ENCODE assay signal across 8 mouse cellular contexts in the genomic region with DNA sequence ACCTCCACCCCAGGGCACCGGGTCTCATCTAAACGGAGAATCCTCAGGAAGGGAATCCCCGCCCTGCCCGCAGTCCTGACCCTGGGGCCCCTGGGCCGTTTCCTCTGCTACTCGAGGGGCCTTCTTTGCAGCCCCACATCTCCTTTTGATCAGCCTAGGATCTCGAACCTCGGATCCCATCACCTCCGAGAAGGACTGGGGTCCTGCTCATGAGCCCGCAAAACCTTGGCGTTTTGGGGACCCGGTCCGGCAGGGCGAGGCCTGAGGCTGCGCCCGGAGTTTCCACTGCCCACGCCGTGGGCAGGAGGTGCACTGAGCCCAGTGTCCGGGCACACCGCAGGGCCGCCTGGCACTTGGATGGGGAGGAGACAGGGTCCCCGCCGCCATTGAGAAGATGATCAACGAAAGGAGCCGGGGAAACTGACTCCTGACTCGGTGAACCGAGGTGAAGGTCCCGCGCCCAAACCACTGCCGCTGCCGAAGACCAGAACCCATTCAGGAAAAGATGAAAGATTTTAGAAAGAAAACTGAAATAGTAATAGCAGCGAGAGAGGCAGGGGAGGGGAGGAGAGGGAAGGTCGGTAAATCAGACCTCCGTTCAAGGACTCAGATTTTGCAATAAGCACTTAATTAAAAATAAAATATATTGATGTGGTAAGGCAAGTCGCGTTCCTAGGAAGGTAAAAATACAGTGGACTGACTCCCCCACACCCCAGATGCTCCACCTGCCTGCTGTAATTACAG.
DNase-seq lines count a peak whose midpoint lies in the region; ATAC-seq and TF ChIP-seq lines count a peak whose summit lies in the region.

No protein-coding gene starts in this region.

- no peak for DNase-seq in liver, adult 2 months (ENCODE audit: extremely low read depth, low read depth, low spot score)
- DNase-seq in liver: no peak
- peak; percentile 21 for DNase-seq in induced T-regulatory cell, adult 2 months (ENCODE audit: low read depth)
- peak; percentile 20 for DNase-seq in lung, postnatal 36 days
- DNase-seq in layer of hippocampus, adult 8-10 months (ENCODE audit: low spot score in 2 of 2): no peak
- no peak for DNase-seq in cerebellum, postnatal 4 days (ENCODE audit: low spot score in 2 of 2)

- peak overlapping the region; percentile 52 for H3K4me2 ChIP-seq in embryonic facial prominence, embryonic 12.5 days (replicated peaks)

- H3K4me1 ChIP-seq in liver, adult 2 months (ENCODE audit: control insufficient read depth, insufficient read depth, low read length): peaks cover 11% of the 10 kb centered on the region
- peaks cover 10% of the 10 kb centered on the region; the same call in 1 of the 2 replicates for H3K4me1 ChIP-seq in embryonic facial prominence, embryonic 12.5 days

- ATAC-seq in embryonic facial prominence, embryonic 12.5 days (ENCODE audit: insufficient number of reproducible peaks, insufficient read depth, low FRiP score, low TSS enrichment): no peak
- no peak for ATAC-seq in erythroblast, adult 5-6 weeks (replicated peaks; ENCODE audit: low FRiP score, poor library complexity, severe bottlenecking)

- peaks cover 6% of the 10 kb centered on the region; the same call in 1 of the 2 replicates for H3K27me3 ChIP-seq in liver, adult 2 months (ENCODE audit: control insufficient read depth, insufficient read depth, low read length)
- peaks cover 23% of the 10 kb centered on the region for H3K27me3 ChIP-seq in embryonic facial prominence, embryonic 12.5 days

- TF ChIP-seq POLR2A in liver, adult 2 months (IDR thresholded peaks at IDR 0.05; ENCODE audit: extremely low read depth, insufficient read depth, low read length): no peak

- peak overlapping the region; percentile 47; the same call in 1 of the 2 replicates for H3K4me3 ChIP-seq in liver, adult 2 months (ENCODE audit: insufficient read depth, low read depth, low read length)
- peak overlapping the region; percentile 37 for H3K4me3 ChIP-seq in embryonic facial prominence, embryonic 12.5 days

- H3K9ac ChIP-seq in liver, adult 2 months (ENCODE audit: low read depth, low read length): peak overlapping the region; percentile 49
- H3K9ac ChIP-seq in embryonic facial prominence, embryonic 12.5 days: peak overlapping the region; percentile 24; the same call in 1 of the 2 replicates

- H3K36me3 ChIP-seq in liver, adult 2 months (ENCODE audit: control insufficient read depth, insufficient read depth, low read length): no peaks in the 10 kb centered on the region
- no peaks in the 10 kb centered on the region for H3K36me3 ChIP-seq in embryonic facial prominence, embryonic 12.5 days

- 17% methylated on average over 36 of the region's 36 CpGs for WGBS in liver, adult 2 months
- 2% methylated on average over 36 of the region's 36 CpGs for WGBS in embryonic facial prominence, embryonic 12.5 days

- no peak overlapping the region for H3K27ac ChIP-seq in liver, adult 2 months (replicated peaks; ENCODE audit: insufficient read depth, low read depth, low read length)
- H3K27ac ChIP-seq in embryonic facial prominence, embryonic 12.5 days: no peak overlapping the region

- H3K9me3 ChIP-seq in embryonic facial prominence, embryonic 12.5 days: no peaks in the 10 kb centered on the region

- no peak for TF ChIP-seq CTCF in liver, adult 2 months (IDR thresholded peaks at IDR 0.05; ENCODE audit: low read depth, low read length)

- H3K79me2 ChIP-seq in liver, adult 2 months (ENCODE audit: control insufficient read depth, insufficient read depth, low read length): no peaks in the 10 kb centered on the region

Comparison
In these comparisons a context has a peak if more than half of its experiments do, and no peak if none do; other contexts are left out.
1. DNase-seq: peak in induced T-regulatory cell, adult 2 months (single experiment) and lung, postnatal 36 days (single experiment); none in liver, adult 2 months (single experiment), liver (single experiment), layer of hippocampus, adult 8-10 months (0 of 2) and cerebellum, postnatal 4 days (0 of 2).